Mouse (Mus musculus) heart, postnatal 0 days (tissue): ENCODE data around the gene Hmcn1. TPM values are rescaled to one million over a fixed set of nuclear protein-coding genes. Genes with fewer than 3 reads are reported as not detected.

Experiments
- ATAC-seq: fragments of 200-750 bp; cut with Nextera tagmentation; 2 replicates; pipeline ENCODE4 v1.8.0; 2017; ENCODE audit warnings: low read depth, moderate number of reproducible peaks, moderate library complexity; ENCODE audit not compliant: insufficient read depth
- DNase-seq: peaks from one replicate; pipeline ENCODE4 v3.0.0-alpha.2; 2016; ENCODE audit warnings: low spot score
- H3K27ac ChIP-seq: fragments of 300-500 bp; sonication (generic); 2 replicates; pipeline ENCODE4 v1.5.1; 2014; ENCODE audit warnings: low read depth, mild to moderate bottlenecking
- H3K27me3 ChIP-seq: fragments of 300-500 bp; sonication (generic); 2 replicates; pipeline ENCODE4 v1.6.1; 2014; ENCODE audit warnings: low read length, mixed read lengths; ENCODE audit not compliant: control insufficient read depth, insufficient read depth
- H3K36me3 ChIP-seq: fragments of 300-500 bp; sonication (generic); replicated peaks from 2 replicates; pipeline ENCODE4 v1.6.1; 2014; ENCODE audit warnings: low read length, mixed read lengths; ENCODE audit not compliant: control insufficient read depth, insufficient read depth
- H3K4me1 ChIP-seq: fragments of 300-500 bp; sonication (generic); 2 replicates; pipeline ENCODE4 v1.6.1; 2014; ENCODE audit warnings: antibody characterized with exemption; ENCODE audit not compliant: control insufficient read depth, insufficient read depth
- H3K4me2 ChIP-seq: fragments of 300-500 bp; sonication (generic); 2 replicates; pipeline ENCODE4 v1.6.1; 2014; ENCODE audit warnings: low read depth, mild to moderate bottlenecking, low read length, moderate library complexity
- H3K4me3 ChIP-seq: fragments of 300-500 bp; sonication (generic); 2 replicates; pipeline ENCODE4 v1.5.1; 2014; ENCODE audit warnings: low read depth, low read length
- H3K9ac ChIP-seq: fragments of 300-500 bp; sonication (generic); replicated peaks from 2 replicates; pipeline ENCODE4 v1.6.1; 2014; ENCODE audit warnings: low read depth, low read length, mixed read lengths
- H3K9me3 ChIP-seq: fragments of 300-500 bp; sonication (generic); replicated peaks from 2 replicates; pipeline ENCODE4 v1.6.1; 2016; ENCODE audit warnings: low read length; ENCODE audit not compliant: control insufficient read depth
- CTCF ChIP-seq: IDR thresholded peaks from 2 replicates; pipeline ENCODE4 v1.5.1; 2016; ENCODE audit warnings: antibody characterized with exemption, control low read depth, low read depth
- EP300 ChIP-seq: IDR thresholded peaks from 2 replicates; pipeline ENCODE4 v1.6.1; 2016; ENCODE audit warnings: antibody characterized with exemption, low read depth
- WGBS: fragments of 180-500 bp; shearing (Covaris S2); extraction: QIAGEN DNeasy Blood & Tissue Kit; methylation state at CpG from one replicate; pipeline ENCODE4 v1.1.7; 2014; 5-methylcytosine and 5-hydroxymethylcytosine counted together
- polyA plus RNA-seq: library from polyadenylated mRNA; unstranded; fragments of >200 nt; fragmentation: Nextera tagmentation; extraction: Ambion mirVana; gene quantifications from 2 replicates; pipeline ENCODE4 v1.2.1, GENCODE M21; 2015
- total RNA-seq: library from RNA; depleted of rRNA; stranded (reverse); fragments of >200 nt; gene quantifications from 2 replicates; pipeline ENCODE4 v1.2.3, GENCODE M21; 2014; ENCODE audit warnings: low replicate concordance

Hmcn1 gene
- total and polyA plus RNA-seq, 2 experiments from 2014 or later, result 18.9 to 59.2 TPM

GRCm38 (mm10) chr1:150606173-150606572 lies 387.1 kb downstream of the Hmcn1 start:
- 79% methylated on average over 4 of the region's 4 CpGs for WGBS
- H3K4me1 ChIP-seq, result no peaks in the 10 kb centered on the region
- no peak overlapping the region for H3K9ac ChIP-seq
- no peaks in the 10 kb centered on the region for H3K9me3 ChIP-seq
- peaks cover 53% of the 10 kb centered on the region for H3K36me3 ChIP-seq
- H3K27me3 ChIP-seq, result no peaks in the 10 kb centered on the region
- H3K4me2 ChIP-seq, result no peak overlapping the region
- H3K4me3 ChIP-seq, result no peak overlapping the region
- H3K27ac ChIP-seq, result no peak overlapping the region
- TF ChIP-seq EP300 (no peak), CTCF (no peak)
- DNase-seq (no peak), ATAC-seq (no peak)

- TF ChIP-seq EP300 (no peak), CTCF (no peak)
- peaks cover 62% of the 10 kb centered on the region for H3K36me3 ChIP-seq
- DNase-seq, result no peak
- no peaks in the 10 kb centered on the region for H3K4me1 ChIP-seq
- WGBS, result 91% methylated on average over 13 of the region's 13 CpGs
- H3K27me3 ChIP-seq, result no peaks in the 10 kb centered on the region
- H3K9me3 ChIP-seq, result no peaks in the 10 kb centered on the region
- no peak overlapping the region for H3K9ac ChIP-seq
- no peak for ATAC-seq
- H3K4me3 ChIP-seq, result no peak overlapping the region
- no peak overlapping the region for H3K27ac ChIP-seq
- no peak overlapping the region for H3K4me2 ChIP-seq
These were observed 399.6 kb downstream of the Hmcn1 start for GRCm38 (mm10) chr1:150593614-150594013.

GRCm38 (mm10) chr1:150591253-150591652 lies 402.0 kb downstream of the Hmcn1 start:
- TF ChIP-seq CTCF, result peak; percentile 77
- TF ChIP-seq EP300, result no peak
- no peak overlapping the region for H3K9ac ChIP-seq
- no peaks in the 10 kb centered on the region for H3K9me3 ChIP-seq
- H3K4me2 ChIP-seq, result no peak overlapping the region
- H3K27me3 ChIP-seq, result no peaks in the 10 kb centered on the region
- H3K36me3 ChIP-seq, result peaks cover 67% of the 10 kb centered on the region
- ATAC-seq, result no peak
- H3K4me3 ChIP-seq, result no peak overlapping the region
- DNase-seq, result peak; percentile 29
- no peak overlapping the region for H3K27ac ChIP-seq
- 22% methylated on average over 2 of the region's 2 CpGs for WGBS
- no peaks in the 10 kb centered on the region for H3K4me1 ChIP-seq

GRCm38 (mm10) chr1:150587410-150587809 lies 405.8 kb downstream of the Hmcn1 start:
- H3K9me3 ChIP-seq, result no peaks in the 10 kb centered on the region
- no peak for ATAC-seq
- no peak for TF ChIP-seq CTCF
- no peak for TF ChIP-seq EP300
- no peaks in the 10 kb centered on the region for H3K4me1 ChIP-seq
- no peak overlapping the region for H3K4me3 ChIP-seq
- no peak overlapping the region for H3K4me2 ChIP-seq
- no peak overlapping the region for H3K9ac ChIP-seq
- H3K27ac ChIP-seq, result no peak overlapping the region
- H3K27me3 ChIP-seq, result no peaks in the 10 kb centered on the region
- DNase-seq, result no peak
- H3K36me3 ChIP-seq, result peaks cover 66% of the 10 kb centered on the region

GRCm38 (mm10) chr1:150584477-150584876 lies 408.8 kb downstream of the Hmcn1 start:
- Histone ChIP-seq H3K36me3 (peaks cover 73% of the 10 kb centered on the region), H3K9ac (no peak overlapping the region), H3K9me3 (no peaks in the 10 kb centered on the region), H3K4me1 (peaks cover 5% of the 10 kb centered on the region; the same call in 1 of the 2 replicates), H3K27me3 (no peaks in the 10 kb centered on the region), H3K27ac (no peak overlapping the region), H3K4me3 (no peak overlapping the region), H3K4me2 (no peak overlapping the region)
- ATAC-seq, result no peak
- DNase-seq, result no peak
- 89% methylated on average over 2 of the region's 2 CpGs for WGBS
- TF ChIP-seq CTCF (no peak), EP300 (no peak)

GRCm38 (mm10) chr1:150583734-150584133 lies 409.5 kb downstream of the Hmcn1 start:
- H3K36me3 ChIP-seq, result peaks cover 69% of the 10 kb centered on the region
- no peak overlapping the region for H3K27ac ChIP-seq
- no peak overlapping the region for H3K9ac ChIP-seq
- ATAC-seq, result no peak
- H3K4me3 ChIP-seq, result no peak overlapping the region
- H3K9me3 ChIP-seq, result no peaks in the 10 kb centered on the region
- 63% methylated on average over 8 of the region's 8 CpGs for WGBS
- no peaks in the 10 kb centered on the region for H3K27me3 ChIP-seq
- no peak for DNase-seq
- no peak overlapping the region for H3K4me2 ChIP-seq
- TF ChIP-seq CTCF, result no peak
- no peak for TF ChIP-seq EP300
- H3K4me1 ChIP-seq, result peaks cover 5% of the 10 kb centered on the region; the same call in 1 of the 2 replicates
